Mouse (Mus musculus): Measurements from ENCODE around the gene Iqca. TPM values are rescaled to one million over a fixed set of nuclear protein-coding genes. Genes with fewer than 3 reads are reported as not detected.
A peak's percentile ranks its signal among the peaks of the same experiment; 100 is the strongest.

Gene Iqca
- total and polyA plus RNA-seq, 2 experiments from 2014 or later: 0.58 to 0.71 TPM

DNA sequence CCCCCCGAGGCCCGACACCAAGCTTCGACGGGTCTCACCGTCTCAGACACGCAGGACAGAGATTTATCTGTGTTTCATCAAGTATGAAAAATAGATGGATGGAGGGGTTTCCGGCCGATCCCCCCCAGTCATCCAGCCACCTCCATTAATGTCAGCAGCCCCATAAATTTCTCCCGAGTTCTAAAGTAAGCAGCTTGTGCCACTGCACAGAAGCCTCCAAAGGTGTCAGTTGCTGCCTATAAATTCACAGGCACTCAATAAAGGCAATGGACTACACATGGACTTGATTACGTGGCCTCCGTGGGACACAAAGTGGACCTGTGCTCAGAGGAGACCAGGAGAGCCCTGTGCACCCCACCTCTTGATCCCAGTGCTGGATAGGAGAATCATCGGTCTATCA, 34.0 kb downstream of the Iqca start:
- H3K27me3 ChIP-seq (ENCODE audit: insufficient read depth, low read length): no peaks in the 10 kb centered on the region
- DNase-seq (ENCODE audit: low spot score): no peak
- WGBS: 85% methylated on average over 12 of the region's 12 CpGs
- ATAC-seq: no peak
- TF ChIP-seq CTCF (IDR thresholded peaks at IDR 0.05; ENCODE audit: low read depth): no peak
- no peaks in the 10 kb centered on the region for H3K36me3 ChIP-seq (ENCODE audit: insufficient read depth, low read length)
- H3K4me2 ChIP-seq (ENCODE audit: low read depth, low read length): no peak overlapping the region
- no peaks in the 10 kb centered on the region for H3K4me1 ChIP-seq (ENCODE audit: insufficient read depth, low read length)
- no peak overlapping the region for H3K4me3 ChIP-seq (ENCODE audit: low read length)
- H3K9me3 ChIP-seq (ENCODE audit: low read length): no peaks in the 10 kb centered on the region
- H3K9ac ChIP-seq (replicated peaks; ENCODE audit: low read length): no peak overlapping the region
- no peak overlapping the region for H3K27ac ChIP-seq

DNA sequence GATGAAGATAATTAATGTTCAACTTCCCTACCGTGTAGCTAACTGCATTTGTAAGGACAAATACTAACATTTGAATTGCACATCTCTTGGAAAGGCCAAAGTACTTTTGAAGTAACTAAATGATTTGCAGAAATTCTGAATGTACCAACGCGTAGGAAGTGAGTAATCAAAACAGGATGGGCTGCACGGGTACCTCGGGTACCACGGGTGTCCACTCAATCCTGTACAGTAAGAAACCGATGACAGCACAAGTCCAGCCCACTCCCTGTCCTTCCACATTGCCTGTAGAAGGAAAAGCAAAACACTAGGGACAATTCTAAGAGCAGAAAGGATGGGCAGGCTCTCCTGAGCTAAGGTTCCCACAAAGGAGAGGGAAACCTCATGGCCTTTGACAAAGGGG, 36.0 kb downstream of the Iqca start:
- H3K4me2 ChIP-seq (ENCODE audit: low read depth, low read length): no peak overlapping the region
- TF ChIP-seq CTCF (IDR thresholded peaks at IDR 0.05; ENCODE audit: low read depth): no peak
- WGBS: 87% methylated on average over 7 of the region's 7 CpGs
- no peak overlapping the region for H3K27ac ChIP-seq
- no peak overlapping the region for H3K4me3 ChIP-seq (ENCODE audit: low read length)
- no peaks in the 10 kb centered on the region for H3K36me3 ChIP-seq (ENCODE audit: insufficient read depth, low read length)
- no peaks in the 10 kb centered on the region for H3K9me3 ChIP-seq (ENCODE audit: low read length)
- no peaks in the 10 kb centered on the region for H3K4me1 ChIP-seq (ENCODE audit: insufficient read depth, low read length)
- H3K9ac ChIP-seq (replicated peaks; ENCODE audit: low read length): no peak overlapping the region
- ATAC-seq (no peak), DNase-seq (ENCODE audit: low spot score) (no peak)
- no peaks in the 10 kb centered on the region for H3K27me3 ChIP-seq (ENCODE audit: insufficient read depth, low read length)

DNA sequence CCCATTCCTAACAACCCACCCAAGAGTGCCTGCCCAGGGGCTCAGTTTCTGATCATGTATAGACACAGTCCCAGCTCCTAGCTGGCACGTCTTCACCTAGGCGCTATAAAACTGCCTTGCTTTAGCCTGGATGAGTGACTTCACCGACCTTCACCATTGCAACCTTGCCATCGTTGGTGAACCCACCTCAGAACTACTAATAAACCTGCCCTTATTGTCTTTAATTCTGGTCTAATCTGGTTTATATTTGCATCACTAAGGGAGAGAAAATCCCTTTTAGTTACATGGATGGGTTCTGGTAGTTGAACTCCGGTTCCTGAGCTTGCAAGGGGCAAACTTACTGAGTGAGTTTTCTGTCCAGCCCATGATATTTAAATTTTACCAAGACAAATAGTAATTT, 38.6 kb downstream of the Iqca start:
- no peak for TF ChIP-seq CTCF (IDR thresholded peaks at IDR 0.05; ENCODE audit: low read depth)
- no peaks in the 10 kb centered on the region for H3K36me3 ChIP-seq (ENCODE audit: insufficient read depth, low read length)
- H3K27me3 ChIP-seq (ENCODE audit: insufficient read depth, low read length): no peaks in the 10 kb centered on the region
- H3K4me2 ChIP-seq (ENCODE audit: low read depth, low read length): no peak overlapping the region
- H3K9me3 ChIP-seq (ENCODE audit: low read length): no peaks in the 10 kb centered on the region
- 88% methylated on average over 5 of the region's 5 CpGs for WGBS
- H3K27ac ChIP-seq: no peak overlapping the region
- H3K4me1 ChIP-seq (ENCODE audit: insufficient read depth, low read length): no peaks in the 10 kb centered on the region
- DNase-seq (ENCODE audit: low spot score) (no peak), ATAC-seq (no peak)
- H3K4me3 ChIP-seq (ENCODE audit: low read length): no peak overlapping the region
- H3K9ac ChIP-seq (replicated peaks; ENCODE audit: low read length): no peak overlapping the region

DNA sequence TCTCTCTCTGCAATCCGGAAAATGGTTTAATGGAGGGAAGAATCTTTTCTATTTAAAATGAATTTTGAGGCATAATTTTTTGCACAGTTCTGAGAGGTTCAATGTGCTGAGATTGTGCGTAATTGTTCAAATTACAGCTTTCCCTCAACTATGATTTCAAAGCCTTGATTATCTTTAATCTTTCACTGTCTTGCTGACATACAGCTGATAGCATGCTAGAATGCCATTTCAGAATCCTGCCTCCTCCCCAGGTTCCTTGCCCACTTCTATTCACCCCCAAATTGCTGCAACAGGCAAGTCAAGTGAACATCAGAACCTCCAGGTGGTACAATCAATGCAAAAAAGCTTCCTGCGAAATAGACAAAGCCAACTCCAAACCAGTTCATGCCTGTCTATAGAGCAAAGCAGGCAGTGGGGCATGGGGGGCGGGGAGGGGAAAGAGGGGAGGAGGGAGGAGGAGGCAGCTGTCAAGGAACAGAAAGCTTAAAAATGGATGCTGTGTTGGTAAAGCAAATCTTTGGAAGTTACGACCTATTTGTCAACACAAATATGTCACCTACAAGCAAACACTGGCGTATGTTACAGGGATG, 39.5 kb downstream of the Iqca start:
- Histone ChIP-seq H3K4me3 (ENCODE audit: low read length) (no peak overlapping the region), H3K27me3 (ENCODE audit: insufficient read depth, low read length) (no peaks in the 10 kb centered on the region), H3K4me1 (ENCODE audit: insufficient read depth, low read length) (no peaks in the 10 kb centered on the region), H3K36me3 (ENCODE audit: insufficient read depth, low read length) (no peaks in the 10 kb centered on the region), H3K4me2 (ENCODE audit: low read depth, low read length) (no peak overlapping the region), H3K9me3 (ENCODE audit: low read length) (no peaks in the 10 kb centered on the region), H3K27ac (no peak overlapping the region), H3K9ac (replicated peaks; ENCODE audit: low read length) (no peak overlapping the region)
- DNase-seq (ENCODE audit: low spot score) (no peak), ATAC-seq (no peak)
- WGBS: 84% methylated on average over 6 of the region's 6 CpGs
- no peak for TF ChIP-seq CTCF (IDR thresholded peaks at IDR 0.05; ENCODE audit: low read depth)

DNA sequence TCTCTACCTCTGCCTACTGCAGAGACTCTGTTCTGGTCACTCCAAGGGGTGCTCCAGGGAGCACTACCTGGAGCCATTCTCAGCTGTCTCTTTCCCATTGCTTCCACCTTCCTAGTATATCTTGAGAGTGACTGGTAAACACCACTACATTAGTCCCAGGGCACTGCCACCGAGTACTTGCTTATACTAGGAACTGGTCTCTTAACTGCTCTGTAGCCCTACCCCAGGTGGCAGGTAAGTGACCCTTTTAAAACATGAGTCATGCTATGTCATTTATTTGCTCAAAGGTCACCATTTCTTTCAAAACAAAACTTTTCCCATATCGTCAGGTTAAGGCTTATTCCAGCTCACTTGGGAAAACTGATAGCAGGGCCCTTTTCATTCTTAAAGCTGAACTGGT, 40.5 kb downstream of the Iqca start:
- 92% methylated on average over 2 of the region's 2 CpGs for WGBS
- no peak overlapping the region for H3K4me2 ChIP-seq (ENCODE audit: low read depth, low read length)
- H3K4me3 ChIP-seq (ENCODE audit: low read length): no peak overlapping the region
- H3K9ac ChIP-seq (replicated peaks; ENCODE audit: low read length): no peak overlapping the region
- H3K27me3 ChIP-seq (ENCODE audit: insufficient read depth, low read length): no peaks in the 10 kb centered on the region
- no peak for ATAC-seq
- no peak for DNase-seq (ENCODE audit: low spot score)
- no peak for TF ChIP-seq CTCF (IDR thresholded peaks at IDR 0.05; ENCODE audit: low read depth)
- no peaks in the 10 kb centered on the region for H3K4me1 ChIP-seq (ENCODE audit: insufficient read depth, low read length)
- no peak overlapping the region for H3K27ac ChIP-seq
- no peaks in the 10 kb centered on the region for H3K36me3 ChIP-seq (ENCODE audit: insufficient read depth, low read length)
- no peaks in the 10 kb centered on the region for H3K9me3 ChIP-seq (ENCODE audit: low read length)

DNA sequence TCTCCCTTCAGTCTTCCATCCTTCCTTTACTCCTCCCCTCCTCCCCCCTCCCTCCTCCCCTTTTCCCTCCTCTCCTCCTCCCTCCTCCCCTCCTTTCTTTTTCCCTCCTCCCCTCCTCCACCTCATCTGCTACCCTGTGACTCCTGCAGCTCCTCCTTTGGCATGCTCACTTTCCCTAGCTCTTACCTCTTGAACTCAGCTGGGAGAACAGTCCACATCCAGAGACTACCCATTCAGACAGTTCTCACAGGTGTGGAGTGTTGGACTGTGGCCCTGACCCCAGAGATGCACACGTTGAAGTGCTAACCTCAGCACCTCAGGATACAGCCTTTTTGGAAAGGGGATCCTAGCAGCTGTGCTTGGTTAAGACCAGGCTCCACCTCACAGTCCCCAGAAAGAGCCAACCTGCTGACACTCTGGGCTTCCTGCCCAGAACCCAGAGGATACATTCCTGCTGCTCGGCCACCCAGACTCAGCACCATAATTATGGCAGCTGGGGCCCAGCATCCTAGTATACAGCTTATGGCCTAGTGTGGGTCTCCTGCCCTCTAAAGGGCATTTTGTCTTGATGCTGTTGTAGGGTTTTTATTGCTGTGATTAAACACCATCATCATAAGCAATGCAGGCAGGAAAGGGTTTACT, 41.9 kb downstream of the Iqca start:
- WGBS: 26% methylated on average over 2 of the region's 2 CpGs
- H3K4me1 ChIP-seq (ENCODE audit: insufficient read depth, low read length): no peaks in the 10 kb centered on the region
- H3K4me2 ChIP-seq (ENCODE audit: low read depth, low read length): no peak overlapping the region
- DNase-seq (ENCODE audit: low spot score) (peak; percentile 76), ATAC-seq (peak; percentile 83)
- no peak overlapping the region for H3K4me3 ChIP-seq (ENCODE audit: low read length)
- no peak overlapping the region for H3K27ac ChIP-seq
- H3K9ac ChIP-seq (replicated peaks; ENCODE audit: low read length): no peak overlapping the region
- no peaks in the 10 kb centered on the region for H3K27me3 ChIP-seq (ENCODE audit: insufficient read depth, low read length)
- peak; percentile 31 for TF ChIP-seq CTCF (IDR thresholded peaks at IDR 0.05; ENCODE audit: low read depth)
- H3K9me3 ChIP-seq (ENCODE audit: low read length): no peaks in the 10 kb centered on the region
- H3K36me3 ChIP-seq (ENCODE audit: insufficient read depth, low read length): no peaks in the 10 kb centered on the region

DNA sequence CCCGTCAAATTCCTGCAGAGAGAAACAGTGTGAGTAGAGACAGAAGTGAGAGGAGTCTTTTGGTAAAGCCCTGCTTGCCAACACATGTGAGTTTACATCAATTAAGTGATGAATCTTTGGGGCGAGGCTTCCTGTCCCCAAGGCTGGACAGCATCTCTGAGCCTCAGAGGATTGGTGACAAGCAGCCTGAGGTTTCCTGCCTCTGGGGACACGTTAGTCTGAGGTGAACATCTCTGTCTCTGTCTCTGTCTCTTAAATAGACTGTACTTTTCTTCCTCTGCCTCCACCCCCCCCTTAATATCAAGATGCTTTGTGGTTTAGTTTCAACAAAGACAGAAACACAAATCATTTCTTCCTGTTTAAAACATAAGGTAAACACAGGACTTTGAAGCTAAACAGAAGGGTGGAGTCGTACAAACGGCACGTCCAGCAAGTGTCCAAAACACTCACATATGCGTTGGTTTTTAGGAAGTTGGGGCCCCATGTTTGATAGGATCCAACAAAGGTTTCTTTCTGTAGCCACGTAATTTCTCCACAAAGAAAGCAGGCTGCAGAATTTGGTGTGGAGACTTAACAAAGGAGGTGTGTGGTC, 49.2 kb downstream of the Iqca start:
- 66% methylated on average over 8 of the region's 8 CpGs for WGBS
- no peak overlapping the region for H3K27ac ChIP-seq
- ATAC-seq (no peak), DNase-seq (ENCODE audit: low spot score) (no peak)
- no peak overlapping the region for H3K4me3 ChIP-seq (ENCODE audit: low read length)
- TF ChIP-seq CTCF (IDR thresholded peaks at IDR 0.05; ENCODE audit: low read depth): no peak
- no peaks in the 10 kb centered on the region for H3K36me3 ChIP-seq (ENCODE audit: insufficient read depth, low read length)
- H3K4me2 ChIP-seq (ENCODE audit: low read depth, low read length): no peak overlapping the region
- H3K9me3 ChIP-seq (ENCODE audit: low read length): no peaks in the 10 kb centered on the region
- no peak overlapping the region for H3K9ac ChIP-seq (replicated peaks; ENCODE audit: low read length)
- no peaks in the 10 kb centered on the region for H3K27me3 ChIP-seq (ENCODE audit: insufficient read depth, low read length)
- no peaks in the 10 kb centered on the region for H3K4me1 ChIP-seq (ENCODE audit: insufficient read depth, low read length)

All from hindbrain, postnatal 0 days (tissue).